Mouse (Mus musculus): ENCODE data around the gene Cyp2d34. TPM values are rescaled to one million over a fixed set of nuclear protein-coding genes. Genes with fewer than 3 reads are reported as not detected.

Cyp2d34 gene
- polyA plus RNA-seq, 1 experiment from 2014 or later = not detected

- Histone ChIP-seq H3K9me3 (replicated peaks; ENCODE audit: control insufficient read depth, low read length) (no peaks in the 10 kb centered on the region), H3K9ac (ENCODE audit: low read length) (no peak overlapping the region), H3K36me3 (ENCODE audit: control insufficient read depth, insufficient read depth) (no peaks in the 10 kb centered on the region), H3K4me3 (ENCODE audit: low read length) (no peak overlapping the region), H3K4me2 (ENCODE audit: low read depth, low read length) (no peak overlapping the region), H3K27me3 (ENCODE audit: control insufficient read depth, insufficient read depth, low read length) (no peaks in the 10 kb centered on the region), H3K4me1 (ENCODE audit: control insufficient read depth, insufficient read depth, low read length) (no peaks in the 10 kb centered on the region), H3K27ac (ENCODE audit: low read length) (no peak overlapping the region)
- 81% methylated on average over 1 of the region's 1 CpGs for WGBS
- ATAC-seq (replicated peaks; ENCODE audit: extremely low read depth, insufficient read depth, low FRiP score) = no peak
These were observed 14.2 kb upstream of the Cyp2d34 start for GRCm38 (mm10) chr15:82634976-82635375.

GRCm38 (mm10) chr15:82621993-82622392 lies 1.2 kb upstream of the Cyp2d34 start:
- Histone ChIP-seq H3K4me2 (ENCODE audit: low read depth, low read length) (no peak overlapping the region), H3K4me1 (ENCODE audit: control insufficient read depth, insufficient read depth, low read length) (no peaks in the 10 kb centered on the region), H3K4me3 (ENCODE audit: low read length) (no peak overlapping the region), H3K9me3 (replicated peaks; ENCODE audit: control insufficient read depth, low read length) (no peaks in the 10 kb centered on the region), H3K36me3 (ENCODE audit: control insufficient read depth, insufficient read depth) (no peaks in the 10 kb centered on the region), H3K27me3 (ENCODE audit: control insufficient read depth, insufficient read depth, low read length) (no peaks in the 10 kb centered on the region), H3K9ac (ENCODE audit: low read length) (no peak overlapping the region), H3K27ac (ENCODE audit: low read length) (no peak overlapping the region)
- 50% methylated on average over 1 of the region's 1 CpGs for WGBS
- ATAC-seq (replicated peaks; ENCODE audit: extremely low read depth, insufficient read depth, low FRiP score) = no peak

- no peak for ATAC-seq (replicated peaks; ENCODE audit: extremely low read depth, insufficient read depth, low FRiP score)
- no peak overlapping the region for H3K9ac ChIP-seq (ENCODE audit: low read length)
- H3K4me2 ChIP-seq (ENCODE audit: low read depth, low read length) = no peak overlapping the region
- no peaks in the 10 kb centered on the region for H3K9me3 ChIP-seq (replicated peaks; ENCODE audit: control insufficient read depth, low read length)
- H3K27me3 ChIP-seq (ENCODE audit: control insufficient read depth, insufficient read depth, low read length) = no peaks in the 10 kb centered on the region
- no peaks in the 10 kb centered on the region for H3K4me1 ChIP-seq (ENCODE audit: control insufficient read depth, insufficient read depth, low read length)
- H3K36me3 ChIP-seq (ENCODE audit: control insufficient read depth, insufficient read depth) = no peaks in the 10 kb centered on the region
- WGBS = 87% methylated on average over 9 of the region's 9 CpGs
- no peak overlapping the region for H3K4me3 ChIP-seq (ENCODE audit: low read length)
- no peak overlapping the region for H3K27ac ChIP-seq (ENCODE audit: low read length)
These were observed 2.3 kb downstream of the Cyp2d34 start for GRCm38 (mm10) chr15:82618362-82619020.

GRCm38 (mm10) chr15:82582621-82583020 lies 38.1 kb downstream of the Cyp2d34 start:
- H3K9me3 ChIP-seq (replicated peaks; ENCODE audit: control insufficient read depth, low read length) = no peaks in the 10 kb centered on the region; the same call in 1 of the 2 replicates
- WGBS = 77% methylated on average over 9 of the region's 9 CpGs
- no peaks in the 10 kb centered on the region for H3K36me3 ChIP-seq (ENCODE audit: control insufficient read depth, insufficient read depth)
- H3K27ac ChIP-seq (ENCODE audit: low read length) = no peak overlapping the region
- no peak overlapping the region for H3K4me3 ChIP-seq (ENCODE audit: low read length)
- no peak overlapping the region for H3K4me2 ChIP-seq (ENCODE audit: low read depth, low read length)
- H3K9ac ChIP-seq (ENCODE audit: low read length) = no peak overlapping the region
- no peak for ATAC-seq (replicated peaks; ENCODE audit: extremely low read depth, insufficient read depth, low FRiP score)
- no peaks in the 10 kb centered on the region for H3K27me3 ChIP-seq (ENCODE audit: control insufficient read depth, insufficient read depth, low read length)
- H3K4me1 ChIP-seq (ENCODE audit: control insufficient read depth, insufficient read depth, low read length) = no peaks in the 10 kb centered on the region

- Histone ChIP-seq H3K27ac (ENCODE audit: low read length) (no peak overlapping the region), H3K9me3 (replicated peaks; ENCODE audit: control insufficient read depth, low read length) (no peaks in the 10 kb centered on the region; the same call in 1 of the 2 replicates), H3K4me2 (ENCODE audit: low read depth, low read length) (no peak overlapping the region), H3K4me1 (ENCODE audit: control insufficient read depth, insufficient read depth, low read length) (no peaks in the 10 kb centered on the region), H3K9ac (ENCODE audit: low read length) (no peak overlapping the region), H3K36me3 (ENCODE audit: control insufficient read depth, insufficient read depth) (no peaks in the 10 kb centered on the region), H3K4me3 (ENCODE audit: low read length) (no peak overlapping the region), H3K27me3 (ENCODE audit: control insufficient read depth, insufficient read depth, low read length) (no peaks in the 10 kb centered on the region)
- 78% methylated on average over 2 of the region's 2 CpGs for WGBS
- no peak for ATAC-seq (replicated peaks; ENCODE audit: extremely low read depth, insufficient read depth, low FRiP score)
These were observed 41.7 kb downstream of the Cyp2d34 start for GRCm38 (mm10) chr15:82579071-82579470.

- Histone ChIP-seq H3K27me3 (ENCODE audit: control insufficient read depth, insufficient read depth, low read length) (no peaks in the 10 kb centered on the region), H3K27ac (ENCODE audit: low read length) (no peak overlapping the region), H3K36me3 (ENCODE audit: control insufficient read depth, insufficient read depth) (no peaks in the 10 kb centered on the region), H3K9me3 (replicated peaks; ENCODE audit: control insufficient read depth, low read length) (no peaks in the 10 kb centered on the region), H3K9ac (ENCODE audit: low read length) (no peak overlapping the region), H3K4me3 (ENCODE audit: low read length) (no peak overlapping the region), H3K4me1 (ENCODE audit: control insufficient read depth, insufficient read depth, low read length) (no peaks in the 10 kb centered on the region), H3K4me2 (ENCODE audit: low read depth, low read length) (no peak overlapping the region)
- 65% methylated on average over 1 of the region's 1 CpGs for WGBS
- ATAC-seq (replicated peaks; ENCODE audit: extremely low read depth, insufficient read depth, low FRiP score) = no peak
These were observed 47.9 kb downstream of the Cyp2d34 start for GRCm38 (mm10) chr15:82572856-82573255.

Small RNAs within 50 kb of the gene (microRNA-seq; reads per million reads assigned to microRNA genes)
- gene Gm27463 (not detected), gene Gm27742 (not detected)

Other genes with a start within 250 kb of the Cyp2d34 start
- 13.6 and 15.7 TPM in 2 replicates for gene Cyp2d22, start 240.7 kb downstream of the Cyp2d34 start, polyA plus RNA-seq (2015; fragmentation: Nextera tagmentation; extraction: Ambion mirVana)
- gene Cyp2d11, start 226.9 kb downstream of the Cyp2d34 start, polyA plus RNA-seq (2015; fragmentation: Nextera tagmentation; extraction: Ambion mirVana) = not detected in 2 replicates
- gene Cyp2d10, start 213.8 kb downstream of the Cyp2d34 start, polyA plus RNA-seq (2015; fragmentation: Nextera tagmentation; extraction: Ambion mirVana) = 0.33 TPM in 1 of 2 replicates, not detected in the other
- not detected in 2 replicates for gene Cyp2d9, start 187.5 kb downstream of the Cyp2d34 start, polyA plus RNA-seq (2015; fragmentation: Nextera tagmentation; extraction: Ambion mirVana)
- gene Cyp2d12, start 65.9 kb downstream of the Cyp2d34 start, polyA plus RNA-seq (2015; fragmentation: Nextera tagmentation; extraction: Ambion mirVana) = not detected in 2 replicates
- not detected in 2 replicates for gene Cyp2d40, start 143.2 kb upstream of the Cyp2d34 start, polyA plus RNA-seq (2015; fragmentation: Nextera tagmentation; extraction: Ambion mirVana)
- gene Cyp2d26, start 173.3 kb upstream of the Cyp2d34 start, polyA plus RNA-seq (2015; fragmentation: Nextera tagmentation; extraction: Ambion mirVana) = 0.20 and 0.26 TPM in 2 replicates

All from heart, embryonic 16.5 days (tissue).